Mouse (Mus musculus) bone marrow, adult 2 months (tissue): ENCODE measurements around the gene Rxfp4.

ENCODE experiments used
- CTCF ChIP-seq: fragments of 200-500 bp; IDR thresholded peaks from 2 replicates; pipeline ENCODE4 v1.5.1; 2011; ENCODE audit warnings: low read length, control low read depth; ENCODE audit not compliant: control insufficient read depth, insufficient read depth
- POLR2A ChIP-seq: fragments of 200-500 bp; IDR thresholded peaks from 2 replicates; pipeline ENCODE4 v1.6.1; 2011; ENCODE audit warnings: low read depth, mild to moderate bottlenecking, control low read depth, low read length, borderline replicate concordance; ENCODE audit not compliant: control insufficient read depth

DNA sequence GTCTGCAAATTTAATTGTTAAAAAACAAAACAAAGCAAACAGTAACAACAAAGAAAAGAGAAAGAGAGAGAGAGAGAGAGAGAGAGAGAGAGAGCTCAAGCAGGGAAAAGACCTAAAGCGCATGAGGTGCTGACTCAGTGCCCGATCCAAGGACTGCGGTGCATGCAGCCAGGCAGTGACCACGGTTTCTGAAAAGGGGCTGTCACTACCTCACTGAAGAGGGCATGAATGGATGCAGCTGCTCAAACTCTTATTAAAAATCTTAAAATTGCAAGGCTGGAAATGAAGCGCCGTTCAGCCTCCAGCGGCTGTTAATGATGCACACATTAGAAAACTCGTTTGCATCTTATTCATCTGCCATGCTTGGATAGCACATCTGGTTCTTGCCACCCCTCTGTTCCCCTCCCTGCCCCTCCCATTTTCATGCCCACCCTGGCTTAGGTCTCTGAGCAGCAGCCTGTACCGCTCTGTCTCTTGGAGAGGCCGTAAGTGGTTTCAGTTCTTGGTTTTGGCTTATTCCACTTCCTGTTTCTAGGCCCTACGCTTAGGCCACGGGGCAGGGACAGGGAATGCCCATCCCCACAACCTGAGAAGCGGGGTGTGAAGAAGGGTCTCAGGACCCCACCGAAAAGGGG lies 5.0 kb downstream of the Rxfp4 start:
- TF ChIP-seq CTCF (no peak), POLR2A (no peak)
